Mouse (Mus musculus) MEL (cell line): ENCODE measurements at regions not wholly inside any gene's neighbourhood (a gene's known extent, or its start where the extent isn't known, plus 50 kb on each side); places are given as distances from the start of the nearest gene placed in this dataset.

Experiments used
- DNase-seq: peaks from one replicate; pipeline ENCODE4 v3.0.0; 2011; ENCODE audit warnings: low read depth, low spot score
- H3K27ac ChIP-seq: 2 replicates; pipeline ENCODE4 v1.5.1; 2012; ENCODE audit warnings: low read depth, mild to moderate bottlenecking, control low read depth, low read length, moderate library complexity; ENCODE audit not compliant: control insufficient read depth
- H3K27me3 ChIP-seq, 2 experiments: fragments of 150-350 bp in 1 of 2; sonication (generic) in 1 of 2; 2 replicates each; pipeline ENCODE4 v1.6.1; 2012; ENCODE audit warnings: low read length in 2 of 2, mild to moderate bottlenecking in 2 of 2, improper control_type of control experiment in 1 of 2, moderate library complexity in 1 of 2; ENCODE audit not compliant: insufficient read depth in 2 of 2, control insufficient read depth in 1 of 2
- H3K36me3 ChIP-seq, 2 experiments: 2 replicates each; pipeline ENCODE4 v1.6.1; 2012 to 2014; ENCODE audit warnings: low read length in 2 of 2, improper control_type of control experiment in 1 of 2, inconsistent platforms in 1 of 2, mild to moderate bottlenecking in 1 of 2; ENCODE audit not compliant: insufficient read depth in 2 of 2, control insufficient read depth in 1 of 2
- H3K4me1 ChIP-seq, 2 experiments: fragments of 150-350 bp in 1 of 2; sonication (generic) in 1 of 2; 2 replicates each; pipeline ENCODE4 v1.6.1; 2012; ENCODE audit warnings: low read length in 2 of 2, improper control_type of control experiment in 1 of 2, mild to moderate bottlenecking in 1 of 2; ENCODE audit not compliant: insufficient read depth in 2 of 2, control insufficient read depth in 1 of 2
- H3K4me3 ChIP-seq, 2 experiments: fragments of 150-350 bp in 1 of 2; sonication (generic) in 1 of 2; 2 replicates each; pipeline ENCODE4 v1.5.1; 2012; ENCODE audit warnings: low read depth in 2 of 2, low read length in 2 of 2, mild to moderate bottlenecking in 2 of 2, moderate library complexity in 2 of 2, control low read depth in 1 of 2, improper control_type of control experiment in 1 of 2; ENCODE audit not compliant: control insufficient read depth in 1 of 2, insufficient read depth in 1 of 2
- H3K79me2 ChIP-seq: 2 replicates; pipeline ENCODE4 v1.6.1; 2012; ENCODE audit warnings: mild to moderate bottlenecking, low read length, moderate library complexity; ENCODE audit not compliant: control insufficient read depth, poor library complexity, insufficient read depth
- H3K9ac ChIP-seq: 2 replicates; pipeline ENCODE4 v1.6.1; 2012; ENCODE audit warnings: low read depth, mild to moderate bottlenecking, control low read depth, low read length, moderate library complexity; ENCODE audit not compliant: control insufficient read depth, poor library complexity, severe bottlenecking
- H3K9me3 ChIP-seq: fragments of 150-350 bp; sonication (generic); replicated peaks from 2 replicates; pipeline ENCODE4 v1.6.1; 2012; ENCODE audit warnings: mild to moderate bottlenecking, low read length, improper control_type of control experiment, moderate library complexity; ENCODE audit not compliant: insufficient read depth
- BHLHE40 ChIP-seq: IDR thresholded peaks from 2 replicates; pipeline ENCODE4 v1.6.1; 2012; ENCODE audit warnings: low read depth, mild to moderate bottlenecking, inconsistent platforms, low read length, improper control_type of control experiment, borderline replicate concordance
- CHD2 ChIP-seq: IDR thresholded peaks from 2 replicates; pipeline ENCODE4 v1.6.1; 2011; ENCODE audit warnings: low read length, improper control_type of control experiment
- EP300 ChIP-seq, 2 experiments: IDR thresholded peaks; 2 replicates each; pipeline ENCODE4 v1.6.1; 2011; ENCODE audit warnings: improper control_type of control experiment in 2 of 2, low read length in 2 of 2, low read depth in 1 of 2, mild to moderate bottlenecking in 1 of 2
- ETS1 ChIP-seq: IDR thresholded peaks from 2 replicates; pipeline ENCODE4 v1.6.1; 2012; ENCODE audit warnings: low read depth, mild to moderate bottlenecking, inconsistent platforms, low read length, improper control_type of control experiment, moderate library complexity
- GABPA ChIP-seq: IDR thresholded peaks from 2 replicates; pipeline ENCODE4 v1.6.1; 2012; ENCODE audit warnings: low read depth, mild to moderate bottlenecking, inconsistent platforms, low read length, improper control_type of control experiment, moderate library complexity
- KAT2A ChIP-seq: conservative IDR thresholded peaks from 2 replicates; pipeline ENCODE4 v1.6.1; 2012; ENCODE audit warnings: low read depth, low read length, improper control_type of control experiment, inconsistent platforms
- MEF2A ChIP-seq: IDR thresholded peaks from 2 replicates; pipeline ENCODE4 v1.6.1; 2014; ENCODE audit warnings: low read depth, mild to moderate bottlenecking, inconsistent platforms, low read length, improper control_type of control experiment; ENCODE audit not compliant: poor library complexity, insufficient replicate concordance, severe bottlenecking; ENCODE audit errors: extremely low read depth
- MXI1 ChIP-seq: IDR thresholded peaks from 2 replicates; pipeline ENCODE4 v1.6.1; 2011; ENCODE audit warnings: mild to moderate bottlenecking, low read depth, low read length, improper control_type of control experiment
- MYC ChIP-seq: IDR thresholded peaks from 2 replicates; pipeline ENCODE4 v1.6.1; 2011; ENCODE audit warnings: low read depth, mild to moderate bottlenecking, low read length, improper control_type of control experiment, moderate library complexity
- POLR2AphosphoS2 ChIP-seq: IDR thresholded peaks from 2 replicates; pipeline ENCODE4 v1.6.1; 2011; ENCODE audit warnings: low read length, improper control_type of control experiment
- POLR2AphosphoS5 ChIP-seq: IDR thresholded peaks from 2 replicates; pipeline ENCODE4 v1.6.1; 2012; ENCODE audit warnings: low read depth, borderline replicate concordance, mild to moderate bottlenecking, inconsistent platforms, low read length, moderate library complexity, mixed read lengths
- RAD21 ChIP-seq: IDR thresholded peaks from 2 replicates; pipeline ENCODE4 v1.6.1; 2011; ENCODE audit warnings: mild to moderate bottlenecking, low read depth, low read length, improper control_type of control experiment
- RCOR1 ChIP-seq: IDR thresholded peaks from 2 replicates; pipeline ENCODE4 v1.6.1; 2012; ENCODE audit warnings: low read depth, mild to moderate bottlenecking, inconsistent platforms, low read length, improper control_type of control experiment
- TAL1 ChIP-seq: IDR thresholded peaks from 2 replicates; pipeline ENCODE4 v1.6.1; 2012; ENCODE audit warnings: mild to moderate bottlenecking, inconsistent platforms, low read length, moderate library complexity, mixed read lengths
- TCF12 ChIP-seq: IDR thresholded peaks from 2 replicates; pipeline ENCODE4 v1.6.1; 2014; ENCODE audit warnings: low read depth, mild to moderate bottlenecking, inconsistent platforms, low read length, improper control_type of control experiment, moderate library complexity
- USF2 ChIP-seq, 2 experiments: IDR thresholded peaks; 2 replicates each; pipeline ENCODE4 v1.6.1; 2011 to 2012; ENCODE audit warnings: improper control_type of control experiment in 2 of 2, low read length in 2 of 2, borderline replicate concordance in 1 of 2, inconsistent platforms in 1 of 2, low read depth in 1 of 2, mild to moderate bottlenecking in 1 of 2; ENCODE audit not compliant: insufficient read depth in 1 of 2
- ZC3H11A ChIP-seq: IDR thresholded peaks from 2 replicates; pipeline ENCODE4 v1.6.1; 2012; ENCODE audit warnings: low read depth, mild to moderate bottlenecking, inconsistent platforms, low read length, improper control_type of control experiment
- ZKSCAN1 ChIP-seq: IDR thresholded peaks from 2 replicates; pipeline ENCODE4 v1.6.1; 2012; ENCODE audit warnings: low read depth, mild to moderate bottlenecking, inconsistent platforms, low read length, improper control_type of control experiment, moderate library complexity
- ZMIZ1 ChIP-seq: IDR thresholded peaks from 2 replicates; pipeline ENCODE4 v1.6.1; 2012; ENCODE audit warnings: low read depth, mild to moderate bottlenecking, inconsistent platforms, low read length, improper control_type of control experiment, moderate library complexity
- ZNF384 ChIP-seq: IDR thresholded peaks from 2 replicates; pipeline ENCODE4 v1.6.1; 2012; ENCODE audit warnings: low read depth, mild to moderate bottlenecking, inconsistent platforms, low read length, improper control_type of control experiment

- no peak overlapping the region for H3K4me3 ChIP-seq
- no peak for DNase-seq
- H3K79me2 ChIP-seq = no peaks in the 10 kb centered on the region
- no peaks in the 10 kb centered on the region for H3K4me1 ChIP-seq
- no peaks in the 10 kb centered on the region for H3K9me3 ChIP-seq
- no peaks in the 10 kb centered on the region for H3K36me3 ChIP-seq
- no peak overlapping the region for H3K9ac ChIP-seq
- H3K27ac ChIP-seq = no peak overlapping the region
- TF ChIP-seq POLR2AphosphoS2 (no peak), TAL1 (no peak), POLR2AphosphoS5 (no peak), CHD2 (no peak), ETS1 (no peak), KAT2A (no peak), USF2 (IDR thresholded peaks at IDR 0.05; ENCODE audit: borderline replicate concordance in 1 of 2, insufficient read depth in 1 of 2, low read depth in 1 of 2, low read length in 2 of 2) (no peak), MEF2A (no peak), MYC (no peak), ZMIZ1 (no peak), MXI1 (no peak), RCOR1 (no peak), EP300 (IDR thresholded peaks at IDR 0.05; ENCODE audit: low read depth in 1 of 2, low read length in 2 of 2) (no peak), TCF12 (no peak), ZC3H11A (no peak), ZNF384 (no peak), ZKSCAN1 (no peak), RAD21 (no peak), BHLHE40 (no peak), GABPA (no peak)
- no peaks in the 10 kb centered on the region for H3K27me3 ChIP-seq
These were observed 532.4 kb upstream of the Klf4 start for GRCm38 (mm10) chr4:56064657-56065056.

GRCm38 (mm10) chr4:56051792-56052380 lies 519.6 kb upstream of the Klf4 start:
- no peaks in the 10 kb centered on the region for H3K4me1 ChIP-seq
- no peak overlapping the region for H3K27ac ChIP-seq
- no peak overlapping the region for H3K9ac ChIP-seq
- TF ChIP-seq ZNF384 = no peak
- TF ChIP-seq, all 39 proteins: peak for 0
- Histone ChIP-seq H3K27me3 (no peaks in the 10 kb centered on the region), H3K9me3 (no peaks in the 10 kb centered on the region), H3K4me3 (no peak overlapping the region), H3K79me2 (no peaks in the 10 kb centered on the region), H3K36me3 (no peaks in the 10 kb centered on the region)
- no peak for DNase-seq
